Mouse (Mus musculus) liver, adult 2 months (tissue): ENCODE data around the gene Gm21119. TPM values are rescaled to one million over a fixed set of nuclear protein-coding genes. Genes with fewer than 3 reads are reported as not detected.
"Not testable (repeated sequence)": the region's sequence is repeated elsewhere in the genome, so short reads cannot be mapped to it uniquely, and the experiment has no call there.

Source experiments
- DNase-seq: peaks from one replicate; pipeline ENCODE4 v3.0.0-alpha.2; 2011; ENCODE audit warnings: low read depth, low spot score; ENCODE audit errors: extremely low read depth
- H3K27ac ChIP-seq: fragments of 200-500 bp; replicated peaks from 2 replicates; pipeline ENCODE4 v1.5.1; 2012; ENCODE audit warnings: low read depth, mild to moderate bottlenecking, control low read depth, inconsistent platforms, low read length; ENCODE audit not compliant: insufficient read depth
- H3K27me3 ChIP-seq: fragments of 200-500 bp; 2 replicates; pipeline ENCODE4 v1.6.1; 2012; ENCODE audit warnings: mild to moderate bottlenecking, moderate library complexity, low read length, inconsistent platforms; ENCODE audit not compliant: control insufficient read depth, insufficient read depth
- H3K36me3 ChIP-seq: fragments of 200-500 bp; 2 replicates; pipeline ENCODE4 v1.6.1; 2012; ENCODE audit warnings: low read length, inconsistent platforms; ENCODE audit not compliant: control insufficient read depth, insufficient read depth
- H3K4me1 ChIP-seq: fragments of 200-500 bp; 2 replicates; pipeline ENCODE4 v1.6.1; 2011; ENCODE audit warnings: low read length; ENCODE audit not compliant: control insufficient read depth, insufficient read depth
- H3K4me3 ChIP-seq: fragments of 200-500 bp; 2 replicates; pipeline ENCODE4 v1.5.1; 2011; ENCODE audit warnings: low read depth, mild to moderate bottlenecking, control low read depth, low read length, moderate library complexity; ENCODE audit not compliant: insufficient read depth
- H3K79me2 ChIP-seq: fragments of 200-500 bp; 2 replicates; pipeline ENCODE4 v1.6.1; 2012; ENCODE audit warnings: inconsistent platforms, mild to moderate bottlenecking, low read length, moderate library complexity; ENCODE audit not compliant: control insufficient read depth, insufficient read depth
- H3K9ac ChIP-seq: fragments of 200-500 bp; 2 replicates; pipeline ENCODE4 v1.6.1; 2012; ENCODE audit warnings: low read depth, mild to moderate bottlenecking, control low read depth, inconsistent platforms, low read length
- WGBS: fragments of 180-500 bp; shearing (Covaris S2); methylation state at CpG from one replicate; pipeline ENCODE4 v1.1.7; 2018; 5-methylcytosine and 5-hydroxymethylcytosine counted together
- polyA plus RNA-seq: library from polyadenylated mRNA; depleted of rRNA; stranded (reverse); fragments of >200 nt; gene quantifications from 2 replicates; pipeline ENCODE4 v1.2.3, GENCODE M21; 2012; rRNA removed
- total RNA-seq: library from RNA; depleted of rRNA; stranded (reverse); fragments of >200 nt; gene quantifications from 2 replicates; pipeline ENCODE4 v1.2.3, GENCODE M21; 2014; rRNA removed

Gene Gm21119
- total RNA-seq (0.28 and 0.40 TPM in 2 replicates), polyA plus RNA-seq (not detected in 2 replicates)

GRCm38 (mm10) chr8:20614619-20615018 lies at the start of gene Gm21119:
Gm21119 (plus strand) TSS chr8:20614919.
- no CpG with 5 or more reads among the region's 2 CpGs for WGBS
- not testable (repeated sequence) for H3K4me1 ChIP-seq, H3K4me3 ChIP-seq, H3K27ac ChIP-seq, H3K9ac ChIP-seq, H3K36me3 ChIP-seq, H3K79me2 ChIP-seq, DNase-seq, H3K27me3 ChIP-seq

- H3K27ac ChIP-seq, H3K4me3 ChIP-seq, H3K9ac ChIP-seq, DNase-seq, H3K36me3 ChIP-seq, H3K27me3 ChIP-seq, H3K4me1 ChIP-seq, H3K79me2 ChIP-seq: not testable (repeated sequence)
- 86% methylated on average over 1 of the region's 1 CpGs for WGBS
These were observed 48.0 kb upstream of the Gm21119 start for GRCm38 (mm10) chr8:20566753-20567152.

GRCm38 (mm10) chr8:20581081-20581480 lies 33.6 kb upstream of the Gm21119 start:
- not testable (repeated sequence) for DNase-seq, H3K9ac ChIP-seq, H3K36me3 ChIP-seq, H3K4me1 ChIP-seq, H3K27ac ChIP-seq, H3K4me3 ChIP-seq, H3K27me3 ChIP-seq, H3K79me2 ChIP-seq
- 96% methylated on average over 5 of the region's 6 CpGs for WGBS

- not testable (repeated sequence) for H3K27me3 ChIP-seq, DNase-seq, H3K4me3 ChIP-seq, H3K36me3 ChIP-seq, H3K79me2 ChIP-seq, H3K4me1 ChIP-seq, H3K27ac ChIP-seq, H3K9ac ChIP-seq
- WGBS, result 83% methylated on average over 4 of the region's 6 CpGs
These were observed 31.9 kb upstream of the Gm21119 start for GRCm38 (mm10) chr8:20582772-20583171.

- H3K79me2 ChIP-seq, H3K4me3 ChIP-seq, H3K9ac ChIP-seq, H3K27ac ChIP-seq, H3K36me3 ChIP-seq, H3K27me3 ChIP-seq, DNase-seq, H3K4me1 ChIP-seq: not testable (repeated sequence)
- WGBS, result 25% methylated on average over 10 of the region's 12 CpGs
These were observed 26.2 kb upstream of the Gm21119 start for GRCm38 (mm10) chr8:20588268-20589177.

GRCm38 (mm10) chr8:20589178-20589539 lies 25.6 kb upstream of the Gm21119 start:
- H3K27me3 ChIP-seq, H3K79me2 ChIP-seq, H3K4me3 ChIP-seq, H3K36me3 ChIP-seq, H3K4me1 ChIP-seq, DNase-seq, H3K27ac ChIP-seq, H3K9ac ChIP-seq: not testable (repeated sequence)
- WGBS, result 78% methylated on average over 2 of the region's 4 CpGs

- not testable (repeated sequence) for H3K36me3 ChIP-seq, H3K4me1 ChIP-seq, H3K27ac ChIP-seq, H3K9ac ChIP-seq, H3K79me2 ChIP-seq, H3K27me3 ChIP-seq, H3K4me3 ChIP-seq
- 90% methylated on average over 3 of the region's 9 CpGs for WGBS
- DNase-seq, result peak; percentile 1
These were observed 24.4 kb upstream of the Gm21119 start for GRCm38 (mm10) chr8:20590117-20590997.

GRCm38 (mm10) chr8:20591002-20591401 lies 23.7 kb upstream of the Gm21119 start:
- not testable (repeated sequence) for H3K9ac ChIP-seq, DNase-seq, H3K27me3 ChIP-seq, H3K4me1 ChIP-seq, H3K4me3 ChIP-seq, H3K79me2 ChIP-seq, H3K36me3 ChIP-seq, H3K27ac ChIP-seq
- WGBS, result 80% methylated on average over 5 of the region's 8 CpGs
